In genomic region chr11:90389174-90389901, GRCm38 (mm10) we compare ENCODE assay signal across 7 mouse cellular contexts. TPM values are rescaled to one million over a fixed set of nuclear protein-coding genes. Genes with fewer than 3 reads are reported as not detected.
A peak's percentile ranks its signal among the peaks of the same experiment; 100 is the strongest.
DNase-seq lines count a peak whose midpoint lies in the region; ATAC-seq and TF ChIP-seq lines count a peak whose summit lies in the region.

No protein-coding gene starts in this region.

- H3K27me3 ChIP-seq in MEL (ENCODE audit: control insufficient read depth in 1 of 2, insufficient read depth in 2 of 2, low read length in 2 of 2): no peaks in the 10 kb centered on the region; a peak in 1 of 4 replicates
- H3K27me3 ChIP-seq in forebrain, embryonic 11.5 days (ENCODE audit: control insufficient read depth, insufficient read depth, low read length): peaks cover 35% of the 10 kb centered on the region
- peaks cover 36% of the 10 kb centered on the region for H3K27me3 ChIP-seq in hindbrain, embryonic 14.5 days (ENCODE audit: control insufficient read depth, insufficient read depth, low read length)
- peaks cover 62% of the 10 kb centered on the region for H3K27me3 ChIP-seq in midbrain, embryonic 12.5 days

- no peak for TF ChIP-seq CTCF in MEL (IDR thresholded peaks at IDR 0.05 in 2 of 3, conservative IDR thresholded peaks at IDR 0.05 in 1 of 3; ENCODE audit: control insufficient read depth in 1 of 3, insufficient read depth in 1 of 3, low read depth in 2 of 3, low read length in 3 of 3, poor library complexity in 1 of 3, severe bottlenecking in 1 of 3)

- H3K4me2 ChIP-seq in forebrain, embryonic 11.5 days (ENCODE audit: low read depth, low read length, severe bottlenecking): peak overlapping the region; percentile 90
- H3K4me2 ChIP-seq in hindbrain, embryonic 14.5 days (replicated peaks): peak overlapping the region; percentile 98
- H3K4me2 ChIP-seq in midbrain, embryonic 12.5 days (replicated peaks): peak overlapping the region; percentile 90

- no peak for TF ChIP-seq POLR2A in MEL (IDR thresholded peaks at IDR 0.05; ENCODE audit: control insufficient read depth in 1 of 2, insufficient read depth in 1 of 2, low read depth in 1 of 2, low read length in 2 of 2, poor library complexity in 1 of 2)

- H3K79me2 ChIP-seq in MEL (ENCODE audit: control insufficient read depth, insufficient read depth, low read length, poor library complexity): no peaks in the 10 kb centered on the region

- peak overlapping the region; percentile 38 to 55; a peak in 2 of 4 replicates for H3K4me3 ChIP-seq in MEL (ENCODE audit: control insufficient read depth in 1 of 2, insufficient read depth in 1 of 2, low read depth in 2 of 2, low read length in 2 of 2)
- H3K4me3 ChIP-seq in forebrain, embryonic 11.5 days (ENCODE audit: low read depth, low read length): peak overlapping the region; percentile 39
- H3K4me3 ChIP-seq in hindbrain, embryonic 14.5 days (replicated peaks; ENCODE audit: low read length): peak overlapping the region; percentile 52
- H3K4me3 ChIP-seq in midbrain, embryonic 12.5 days: peak overlapping the region; percentile 50

- 0 out of 2 replicates have a peak, but pooled peaks have one; percentile 22 for ATAC-seq in forebrain, embryonic 11.5 days (replicated peaks; ENCODE audit: low FRiP score)
- ATAC-seq in hindbrain, embryonic 14.5 days (ENCODE audit: low FRiP score): peak; percentile 56
- ATAC-seq in midbrain, embryonic 12.5 days (ENCODE audit: low FRiP score, low read depth): 0 out of 2 replicates have a peak, but pooled peaks have one; percentile 12

- peak overlapping the region; percentile 23 for H3K9ac ChIP-seq in MEL (ENCODE audit: control insufficient read depth, low read depth, low read length, poor library complexity, severe bottlenecking)
- H3K9ac ChIP-seq in forebrain, embryonic 11.5 days (ENCODE audit: low read length): no peak overlapping the region; the same call in 1 of the 2 replicates
- peak overlapping the region; percentile 63 for H3K9ac ChIP-seq in hindbrain, embryonic 14.5 days
- H3K9ac ChIP-seq in midbrain, embryonic 12.5 days (replicated peaks): peak overlapping the region; percentile 41

- no peaks in the 10 kb centered on the region for H3K36me3 ChIP-seq in MEL (ENCODE audit: control insufficient read depth in 1 of 2, insufficient read depth in 2 of 2, low read length in 2 of 2)
- H3K36me3 ChIP-seq in forebrain, embryonic 11.5 days (ENCODE audit: control insufficient read depth, insufficient read depth, low read length): no peaks in the 10 kb centered on the region
- no peaks in the 10 kb centered on the region for H3K36me3 ChIP-seq in hindbrain, embryonic 14.5 days (replicated peaks; ENCODE audit: control insufficient read depth, insufficient read depth)
- H3K36me3 ChIP-seq in midbrain, embryonic 12.5 days: no peaks in the 10 kb centered on the region

- no peak for TF ChIP-seq RAD21 in MEL (IDR thresholded peaks at IDR 0.05; ENCODE audit: low read depth, low read length)

- under 1% methylated on average over 36 of the region's 36 CpGs for WGBS in forebrain, embryonic 11.5 days
- under 1% methylated on average over 36 of the region's 36 CpGs for WGBS in hindbrain, embryonic 14.5 days
- WGBS in midbrain, embryonic 12.5 days: under 1% methylated on average over 36 of the region's 36 CpGs

- no peaks in the 10 kb centered on the region for H3K9me3 ChIP-seq in MEL (replicated peaks; ENCODE audit: insufficient read depth, low read length)
- H3K9me3 ChIP-seq in forebrain, embryonic 11.5 days (ENCODE audit: control insufficient read depth, low read length): no peaks in the 10 kb centered on the region
- no peaks in the 10 kb centered on the region for H3K9me3 ChIP-seq in hindbrain, embryonic 14.5 days (ENCODE audit: control insufficient read depth, low read length)
- no peaks in the 10 kb centered on the region for H3K9me3 ChIP-seq in midbrain, embryonic 12.5 days

- no peak for TF ChIP-seq EP300 in MEL (IDR thresholded peaks at IDR 0.05; ENCODE audit: low read depth in 1 of 2, low read length in 2 of 2)

- peak; percentile 10 for DNase-seq in MEL (ENCODE audit: low read depth, low spot score)
- DNase-seq in adrenal gland, adult 2 months: peak; percentile 51
- DNase-seq in forebrain, embryonic 11.5 days (ENCODE audit: low spot score): no peak
- DNase-seq in hindbrain, embryonic 14.5 days (ENCODE audit: low spot score): no peak
- DNase-seq in left cerebral cortex, postnatal 4 days: peak; percentile 36
- peak; percentile 52 for DNase-seq in yolk sac, embryonic 10.5 days (ENCODE audit: low spot score)

- no peak overlapping the region for H3K27ac ChIP-seq in MEL (ENCODE audit: control insufficient read depth, low read depth, low read length)
- H3K27ac ChIP-seq in forebrain, embryonic 11.5 days (ENCODE audit: low read depth, low read length): no peak overlapping the region
- no peak overlapping the region for H3K27ac ChIP-seq in hindbrain, embryonic 14.5 days
- H3K27ac ChIP-seq in midbrain, embryonic 12.5 days (replicated peaks): no peak overlapping the region

- intact Hi-C loops in left cerebral cortex, postnatal 4 days (cut with DNase I): loop anchor here (10.0 kb wide), 2 partner anchors 135 to 225 kb away; no protein-coding TSS in a partner anchor

- no peaks in the 10 kb centered on the region for H3K4me1 ChIP-seq in MEL (ENCODE audit: control insufficient read depth in 1 of 2, insufficient read depth in 2 of 2, low read length in 2 of 2)
- peaks cover 15% of the 10 kb centered on the region for H3K4me1 ChIP-seq in forebrain, embryonic 11.5 days (replicated peaks; ENCODE audit: control insufficient read depth, insufficient read depth, low read length)
- peaks cover 18% of the 10 kb centered on the region for H3K4me1 ChIP-seq in hindbrain, embryonic 14.5 days (replicated peaks; ENCODE audit: control insufficient read depth, insufficient read depth, low read length)
- peaks cover 23% of the 10 kb centered on the region for H3K4me1 ChIP-seq in midbrain, embryonic 12.5 days

TF ChIP-seq in MEL, 35 proteins besides CTCF, POLR2A, EP300 and RAD21:
- TF ChIP-seq TBP (IDR thresholded peaks at IDR 0.05; ENCODE audit: low read depth, low read length) (no peak), TCF12 (IDR thresholded peaks at IDR 0.05; ENCODE audit: low read depth, low read length) (no peak), RCOR1 (IDR thresholded peaks at IDR 0.05; ENCODE audit: low read depth, low read length) (no peak), ZMIZ1 (IDR thresholded peaks at IDR 0.05; ENCODE audit: low read depth, low read length) (no peak), SIN3A (IDR thresholded peaks at IDR 0.05; ENCODE audit: low read length) (no peak), NELFE (IDR thresholded peaks at IDR 0.05; ENCODE audit: low read depth, low read length) (no peak), ZKSCAN1 (IDR thresholded peaks at IDR 0.05; ENCODE audit: low read depth, low read length) (no peak)

RNA-seq across cellular contexts. Expression of gene Hlf, which starts 1.4 kb away (rescaled TPM):
- 0.10 and 0.42 TPM in 2 replicates for total RNA-seq in MEL (2012; rRNA removed)
- 1 to 10 TPM in 1 of 2 experiments, not detected in 1; 1.5 TPM for polyA plus RNA-seq in MEL (2012; ENCODE audit: insufficient read depth in 1 of 2, insufficient read length in 2 of 2, low read depth in 1 of 2, low replicate concordance in 2 of 2, missing spikeins in 1 of 2)
- total RNA-seq in adrenal gland, adult 2 months (2021): 10 to 100 TPM in 1 of 2 experiments, 1 to 10 TPM in 1; 9.0 to 16.4 TPM
- 16.8 and 18.0 TPM in 2 replicates for polyA plus RNA-seq in adrenal gland, adult 2 months (2012; rRNA removed)
- polyA plus RNA-seq in forebrain, embryonic 11.5 days (2014; fragmentation: Nextera tagmentation; extraction: Ambion mirVana): 1.2 and 2.2 TPM in 2 replicates
- polyA plus RNA-seq in hindbrain, embryonic 14.5 days (2014; fragmentation: Nextera tagmentation; extraction: Ambion mirVana): 3.6 and 3.8 TPM in 2 replicates
- 10 to 100 TPM; 24.6 to 26.3 TPM for total RNA-seq in left cerebral cortex, postnatal 4 days (2021)
- polyA plus RNA-seq in midbrain, embryonic 12.5 days (2016; fragmentation: Nextera tagmentation; extraction: Ambion mirVana): 4.2 and 5.3 TPM in 2 replicates

Comparison
In these comparisons a context has a peak if more than half of its experiments do, and no peak if none do; other contexts are left out.
1. DNase-seq: peak in MEL (single experiment), adrenal gland, adult 2 months (single experiment), left cerebral cortex, postnatal 4 days (single experiment) and yolk sac, embryonic 10.5 days (single experiment); none in forebrain, embryonic 11.5 days (single experiment) and hindbrain, embryonic 14.5 days (single experiment).
2. Peak in every context shown above with its lines, with median percentiles within 50 percentile points of each other: H3K4me3 ChIP-seq, ATAC-seq and H3K4me2 ChIP-seq.